Mouse (Mus musculus) liver, embryonic 11.5 days (tissue): ENCODE results near the gene Plin2. TPM values are rescaled to one million over a fixed set of nuclear protein-coding genes. Genes with fewer than 3 reads are reported as not detected.

Experiments
- ATAC-seq: fragments of 200-750 bp; cut with Nextera tagmentation; replicated peaks from 2 replicates; pipeline ENCODE4 v1.8.0; 2017; ENCODE audit warnings: moderate number of reproducible peaks, mild to moderate bottlenecking, moderate TSS enrichment, moderate library complexity; ENCODE audit not compliant: low FRiP score
- DNase-seq: peaks from one replicate; pipeline ENCODE4 v3.0.0-alpha.2; 2017; ENCODE audit warnings: low spot score
- H3K27ac ChIP-seq: fragments of 300-500 bp; sonication (generic); 2 replicates; pipeline ENCODE4 v1.5.1; 2014; ENCODE audit warnings: mild to moderate bottlenecking, low read depth, low read length, control low read depth
- H3K27me3 ChIP-seq: fragments of 300-500 bp; sonication (generic); replicated peaks from 2 replicates; pipeline ENCODE4 v1.6.1; 2014; ENCODE audit warnings: low read length, mixed read lengths; ENCODE audit not compliant: control insufficient read depth, insufficient read depth
- H3K36me3 ChIP-seq: fragments of 300-500 bp; sonication (generic); 2 replicates; pipeline ENCODE4 v1.6.1; 2014; ENCODE audit warnings: mild to moderate bottlenecking, low read length, moderate library complexity, mixed read lengths; ENCODE audit not compliant: control insufficient read depth, insufficient read depth
- H3K4me1 ChIP-seq: fragments of 300-500 bp; sonication (generic); replicated peaks from 2 replicates; pipeline ENCODE4 v1.6.1; 2014; ENCODE audit warnings: low read length, mixed read lengths; ENCODE audit not compliant: control insufficient read depth, insufficient read depth
- H3K4me2 ChIP-seq: fragments of 300-500 bp; sonication (generic); 2 replicates; pipeline ENCODE4 v1.6.1; 2014; ENCODE audit warnings: mild to moderate bottlenecking, control low read depth, moderate library complexity
- H3K4me3 ChIP-seq: fragments of 300-500 bp; sonication (generic); 2 replicates; pipeline ENCODE4 v1.5.1; 2014; ENCODE audit warnings: low read depth, low read length, control low read depth
- H3K9ac ChIP-seq: fragments of 300-500 bp; sonication (generic); 2 replicates; pipeline ENCODE4 v1.6.1; 2014; ENCODE audit warnings: low read depth, low read length, control low read depth
- H3K9me3 ChIP-seq: fragments of 300-500 bp; sonication (generic); 2 replicates; pipeline ENCODE4 v1.6.1; 2016; ENCODE audit warnings: low read length, inconsistent platforms, mixed read lengths; ENCODE audit not compliant: control insufficient read depth
- WGBS: fragments of 180-500 bp; shearing (Covaris S2); extraction: QIAGEN DNeasy Blood & Tissue Kit; methylation state at CpG from one replicate; pipeline ENCODE4 v1.1.7; 2014; 5-methylcytosine and 5-hydroxymethylcytosine counted together
- polyA plus RNA-seq: library from polyadenylated mRNA; unstranded; fragments of >200 nt; fragmentation: Nextera tagmentation; extraction: Ambion mirVana; gene quantifications from 2 replicates; pipeline ENCODE4 v1.2.1, GENCODE M21; 2014

The Plin2 gene
- polyA plus RNA-seq, 1 experiment from 2014 or later, result 161 TPM

DNA sequence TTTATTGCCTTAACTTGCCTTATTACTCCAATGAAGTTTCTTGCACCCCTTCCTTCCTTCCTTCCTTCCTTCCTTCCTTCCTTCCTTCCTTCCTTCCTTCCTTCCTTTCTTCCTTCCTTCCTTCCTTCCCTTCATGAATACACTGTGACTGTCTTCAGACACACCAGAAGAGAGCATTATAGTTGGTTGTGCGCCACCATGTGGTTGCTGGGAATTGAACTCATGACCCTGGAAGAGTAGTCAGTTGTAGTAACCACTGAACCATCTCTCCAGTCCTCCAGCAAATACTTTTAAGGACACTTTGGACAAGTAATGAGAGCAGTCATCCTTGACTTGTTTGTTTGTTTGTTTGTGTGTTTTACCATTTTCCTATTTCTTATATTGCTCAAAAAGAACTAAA, 38.9 kb upstream of the Plin2 start:
- Histone ChIP-seq H3K4me2 (no peak overlapping the region), H3K27ac (no peak overlapping the region), H3K4me3 (no peak overlapping the region), H3K4me1 (no peaks in the 10 kb centered on the region), H3K27me3 (no peaks in the 10 kb centered on the region), H3K9me3 (no peaks in the 10 kb centered on the region), H3K36me3 (no peaks in the 10 kb centered on the region), H3K9ac (no peak overlapping the region)
- WGBS, result 44% methylated on average over 1 of the region's 1 CpGs
- DNase-seq, result no peak
- no peak for ATAC-seq

DNA sequence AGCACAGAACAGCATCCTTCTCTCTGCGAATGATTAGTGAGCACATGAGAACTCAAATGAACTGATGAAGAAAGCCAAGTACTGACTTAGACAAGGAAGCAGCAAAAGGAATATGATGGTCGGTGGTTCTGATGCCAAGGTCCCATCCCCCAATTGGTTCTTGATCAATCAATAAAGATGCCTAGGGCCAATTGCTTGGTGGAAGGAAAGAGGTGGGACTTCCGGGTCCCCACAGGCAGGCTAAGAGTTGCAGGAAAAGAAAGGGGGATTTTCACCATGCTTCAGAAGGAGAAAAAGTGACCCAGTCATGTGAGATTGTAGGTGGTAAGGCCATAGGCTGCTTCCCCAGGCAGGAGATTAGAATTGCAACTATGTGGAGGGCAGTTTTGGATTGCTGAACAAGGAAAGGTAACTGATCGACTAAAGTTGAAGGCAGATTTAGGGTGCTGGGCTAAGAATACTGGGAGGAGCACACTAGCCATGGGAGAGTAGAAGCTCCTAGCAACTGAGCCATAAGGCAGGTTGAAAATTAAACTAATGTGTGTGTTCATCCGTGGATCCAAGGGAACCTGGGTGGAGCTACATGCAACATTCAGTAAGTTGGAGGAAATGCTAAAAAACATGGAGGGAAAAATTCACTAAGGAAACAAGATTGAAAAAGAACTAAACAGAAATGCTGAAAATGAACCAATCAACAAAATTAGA, 29.5 kb upstream of the Plin2 start:
- no peaks in the 10 kb centered on the region for H3K9me3 ChIP-seq
- no peaks in the 10 kb centered on the region for H3K27me3 ChIP-seq
- no peak overlapping the region for H3K4me3 ChIP-seq
- H3K9ac ChIP-seq, result no peak overlapping the region
- H3K27ac ChIP-seq, result no peak overlapping the region
- no peaks in the 10 kb centered on the region for H3K36me3 ChIP-seq
- WGBS, result 68% methylated on average over 5 of the region's 5 CpGs
- DNase-seq, result no peak
- H3K4me2 ChIP-seq, result no peak overlapping the region
- ATAC-seq, result no peak
- no peaks in the 10 kb centered on the region for H3K4me1 ChIP-seq

GRCm38 (mm10) chr4:86696890-86697289, 27.0 kb upstream of the Plin2 start:
- Histone ChIP-seq H3K9ac (no peak overlapping the region), H3K4me1 (no peaks in the 10 kb centered on the region), H3K27ac (no peak overlapping the region), H3K36me3 (no peaks in the 10 kb centered on the region), H3K4me3 (no peak overlapping the region), H3K4me2 (no peak overlapping the region), H3K27me3 (no peaks in the 10 kb centered on the region), H3K9me3 (no peaks in the 10 kb centered on the region)
- peak; percentile 64; the same call in 1 of the 2 replicates for ATAC-seq
- 8% methylated on average over 4 of the region's 4 CpGs for WGBS
- DNase-seq, result no peak

GRCm38 (mm10) chr4:86695081-86695480, 25.2 kb upstream of the Plin2 start:
- Histone ChIP-seq H3K36me3 (no peaks in the 10 kb centered on the region), H3K9me3 (no peaks in the 10 kb centered on the region), H3K4me2 (no peak overlapping the region), H3K27me3 (no peaks in the 10 kb centered on the region), H3K4me3 (no peak overlapping the region), H3K9ac (no peak overlapping the region), H3K27ac (no peak overlapping the region), H3K4me1 (no peaks in the 10 kb centered on the region)
- no peak for DNase-seq
- ATAC-seq, result 0 out of 2 replicates have a peak, but pooled peaks have one; percentile 53
- 41% methylated on average over 6 of the region's 6 CpGs for WGBS

DNA sequence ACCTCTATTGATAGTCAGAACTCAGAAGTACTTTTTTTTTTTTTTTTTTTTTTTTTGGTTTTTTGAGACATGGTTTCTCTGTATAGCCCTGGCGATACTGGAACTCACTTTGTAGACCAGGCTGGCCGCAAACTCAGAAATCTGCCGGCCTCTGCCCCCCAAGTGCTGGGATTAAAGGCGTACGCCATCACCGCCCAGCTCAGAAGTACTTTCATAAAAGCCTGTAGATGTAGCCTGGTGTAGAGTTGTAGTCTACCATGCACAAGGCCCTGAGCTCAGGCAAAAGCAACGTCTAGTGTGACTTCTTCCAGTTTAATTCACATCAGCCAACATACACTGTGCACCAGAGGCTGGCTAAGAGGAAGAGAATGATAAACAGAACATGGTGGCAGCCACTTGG, 23.1 kb upstream of the Plin2 start:
- DNase-seq, result no peak
- Histone ChIP-seq H3K27me3 (no peaks in the 10 kb centered on the region), H3K9me3 (no peaks in the 10 kb centered on the region), H3K9ac (no peak overlapping the region), H3K4me2 (no peak overlapping the region), H3K4me1 (no peaks in the 10 kb centered on the region), H3K36me3 (no peaks in the 10 kb centered on the region), H3K27ac (no peak overlapping the region), H3K4me3 (no peak overlapping the region)
- 91% methylated on average over 7 of the region's 7 CpGs for WGBS
- ATAC-seq, result no peak

DNA sequence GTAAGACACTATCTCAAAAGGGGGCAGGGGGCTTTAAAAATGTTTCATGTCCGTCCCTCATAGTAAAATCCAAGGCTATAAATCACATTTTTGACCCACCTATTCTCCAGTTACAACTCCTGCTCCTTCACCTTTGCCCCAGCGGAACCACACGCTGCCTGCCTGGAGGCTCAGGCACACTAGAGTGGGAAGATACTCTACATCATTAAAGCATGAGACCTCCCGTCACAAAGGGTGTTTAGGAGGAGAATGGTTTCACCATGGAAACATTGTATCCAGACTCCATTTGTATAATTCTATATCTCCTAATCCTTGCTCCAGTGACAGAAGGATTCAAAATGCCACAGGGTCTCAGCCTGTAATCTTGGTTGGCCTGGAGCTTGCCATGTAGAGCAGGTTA, 21.4 kb upstream of the Plin2 start:
- no peaks in the 10 kb centered on the region for H3K9me3 ChIP-seq
- peaks cover 4% of the 10 kb centered on the region; the same call in 1 of the 2 replicates for H3K4me1 ChIP-seq
- no peaks in the 10 kb centered on the region for H3K36me3 ChIP-seq
- no peak overlapping the region for H3K4me3 ChIP-seq
- WGBS, result 77% methylated on average over 4 of the region's 4 CpGs
- DNase-seq (no peak), ATAC-seq (no peak)
- no peaks in the 10 kb centered on the region for H3K27me3 ChIP-seq
- H3K4me2 ChIP-seq, result no peak overlapping the region
- H3K9ac ChIP-seq, result no peak overlapping the region
- no peak overlapping the region for H3K27ac ChIP-seq

DNA sequence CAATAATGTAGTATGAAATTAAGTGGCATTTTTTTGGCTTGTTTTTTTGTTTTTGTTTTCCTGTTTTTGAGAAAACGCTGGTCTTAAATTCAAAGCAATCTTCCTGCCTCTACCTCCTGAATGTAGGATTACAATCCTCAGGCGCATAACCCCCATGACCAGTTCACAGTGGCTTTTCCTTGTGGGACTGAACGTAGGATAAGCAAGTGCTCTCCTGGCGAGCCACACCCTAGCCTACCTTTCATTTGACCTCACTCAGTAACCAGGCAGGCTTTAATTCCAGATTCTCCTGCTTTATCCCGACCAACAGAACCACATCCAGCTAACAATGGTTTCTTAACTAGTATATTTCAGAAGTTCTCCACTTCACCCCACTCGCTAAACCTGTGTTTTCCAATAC, 20.9 kb upstream of the Plin2 start:
- H3K4me2 ChIP-seq, result no peak overlapping the region
- H3K9ac ChIP-seq, result no peak overlapping the region
- WGBS, result 79% methylated on average over 6 of the region's 6 CpGs
- H3K27me3 ChIP-seq, result no peaks in the 10 kb centered on the region
- H3K4me1 ChIP-seq, result peaks cover 4% of the 10 kb centered on the region; the same call in 1 of the 2 replicates
- no peaks in the 10 kb centered on the region for H3K36me3 ChIP-seq
- H3K9me3 ChIP-seq, result no peaks in the 10 kb centered on the region
- ATAC-seq (no peak), DNase-seq (no peak)
- H3K4me3 ChIP-seq, result no peak overlapping the region
- H3K27ac ChIP-seq, result peak overlapping the region; percentile 46; the same call in 1 of the 2 replicates

DNA sequence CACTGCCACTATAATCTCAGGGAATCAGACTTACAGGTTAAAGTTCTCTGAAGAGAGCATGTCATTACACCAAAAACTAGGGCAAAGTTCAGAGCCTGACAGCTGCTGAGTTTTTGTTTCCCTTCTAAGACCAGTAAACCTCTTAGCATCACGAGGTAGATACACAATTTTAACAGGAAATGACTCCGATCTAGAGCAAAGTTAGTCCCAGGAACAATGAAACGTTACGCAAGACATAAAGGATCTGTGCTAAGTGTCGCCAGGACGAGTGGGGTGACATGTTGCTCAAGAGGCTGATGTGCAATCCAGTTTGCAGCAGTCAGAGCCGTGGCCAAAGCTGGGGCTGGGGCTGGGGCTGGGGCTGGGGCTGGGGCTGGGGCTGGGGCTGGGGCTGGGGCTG, 20.3 kb upstream of the Plin2 start:
- 27% methylated on average over 7 of the region's 7 CpGs for WGBS
- Histone ChIP-seq H3K9me3 (no peaks in the 10 kb centered on the region), H3K36me3 (no peaks in the 10 kb centered on the region), H3K9ac (no peak overlapping the region), H3K4me1 (peaks cover 4% of the 10 kb centered on the region; the same call in 1 of the 2 replicates), H3K27me3 (no peaks in the 10 kb centered on the region), H3K4me3 (no peak overlapping the region), H3K4me2 (no peak overlapping the region), H3K27ac (peak overlapping the region; percentile 46; the same call in 1 of the 2 replicates)
- no peak for DNase-seq
- peak; percentile 50; the same call in 1 of the 2 replicates for ATAC-seq

GRCm38 (mm10) chr4:86689056-86689735, 19.3 kb upstream of the Plin2 start:
- H3K4me2 ChIP-seq, result no peak overlapping the region
- ATAC-seq (no peak), DNase-seq (no peak)
- H3K27ac ChIP-seq, result peak overlapping the region; percentile 44
- no peak overlapping the region for H3K9ac ChIP-seq
- H3K9me3 ChIP-seq, result no peaks in the 10 kb centered on the region
- H3K4me1 ChIP-seq, result peaks cover 4% of the 10 kb centered on the region; the same call in 1 of the 2 replicates
- H3K4me3 ChIP-seq, result no peak overlapping the region
- no peaks in the 10 kb centered on the region for H3K36me3 ChIP-seq
- WGBS, result 59% methylated on average over 10 of the region's 10 CpGs
- H3K27me3 ChIP-seq, result no peaks in the 10 kb centered on the region
